Mouse (Mus musculus) mouse trophoblast stem cell (cell line): ENCODE data around the gene Ptgfrn.

Source experiments
- in situ Hi-C, 2 experiments: fragments of 300-500 bp; cut with MseI, MboI; formaldehyde crosslinking; loops; 2 replicates in 1 of 2; 3 replicates in 1 of 2; pipeline ENCODE4 v1.15.1; 2025

The Ptgfrn gene

DNA sequence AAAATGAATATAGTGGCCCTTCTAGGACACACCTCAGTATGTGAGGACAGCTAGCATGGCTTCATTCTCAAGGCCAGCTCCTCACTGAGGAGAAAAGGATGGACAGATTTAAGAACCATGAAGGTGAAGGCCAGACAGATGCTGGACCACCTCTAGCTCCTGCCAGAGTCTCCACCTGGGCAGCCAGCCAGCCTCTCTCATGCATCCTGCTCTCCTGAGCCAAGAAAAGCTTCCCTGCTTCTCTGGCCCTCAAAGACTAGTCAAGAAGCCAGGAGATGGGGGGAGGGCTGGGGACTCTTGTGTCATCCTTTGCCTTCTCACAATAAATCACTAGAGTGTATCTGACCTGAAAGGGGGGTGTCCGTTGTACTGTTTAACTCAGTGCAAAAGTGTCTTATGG lies 31.7 kb downstream of the Ptgfrn start:
- in situ Hi-C loops, result no loop called here

DNA sequence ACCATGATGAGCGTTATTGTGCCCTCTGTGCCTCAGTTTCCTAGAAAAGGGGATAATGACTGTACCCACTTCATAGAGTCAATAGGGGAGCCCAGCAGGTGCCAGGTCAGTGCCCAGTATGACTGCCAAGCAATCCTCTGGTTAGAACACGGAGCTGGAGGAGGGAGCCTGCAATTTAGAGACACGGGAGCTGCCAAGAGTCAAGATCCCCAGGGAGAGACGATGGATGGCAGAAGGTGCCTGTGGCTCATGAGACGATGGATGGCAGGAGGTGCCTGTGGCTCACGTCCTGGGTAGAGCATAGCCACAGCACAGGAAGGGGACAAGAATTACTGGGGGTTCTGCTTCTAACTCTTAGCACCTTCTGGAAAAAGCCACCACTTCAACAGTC lies 32.4 kb downstream of the Ptgfrn start:
- in situ Hi-C loops, result no loop called here

DNA sequence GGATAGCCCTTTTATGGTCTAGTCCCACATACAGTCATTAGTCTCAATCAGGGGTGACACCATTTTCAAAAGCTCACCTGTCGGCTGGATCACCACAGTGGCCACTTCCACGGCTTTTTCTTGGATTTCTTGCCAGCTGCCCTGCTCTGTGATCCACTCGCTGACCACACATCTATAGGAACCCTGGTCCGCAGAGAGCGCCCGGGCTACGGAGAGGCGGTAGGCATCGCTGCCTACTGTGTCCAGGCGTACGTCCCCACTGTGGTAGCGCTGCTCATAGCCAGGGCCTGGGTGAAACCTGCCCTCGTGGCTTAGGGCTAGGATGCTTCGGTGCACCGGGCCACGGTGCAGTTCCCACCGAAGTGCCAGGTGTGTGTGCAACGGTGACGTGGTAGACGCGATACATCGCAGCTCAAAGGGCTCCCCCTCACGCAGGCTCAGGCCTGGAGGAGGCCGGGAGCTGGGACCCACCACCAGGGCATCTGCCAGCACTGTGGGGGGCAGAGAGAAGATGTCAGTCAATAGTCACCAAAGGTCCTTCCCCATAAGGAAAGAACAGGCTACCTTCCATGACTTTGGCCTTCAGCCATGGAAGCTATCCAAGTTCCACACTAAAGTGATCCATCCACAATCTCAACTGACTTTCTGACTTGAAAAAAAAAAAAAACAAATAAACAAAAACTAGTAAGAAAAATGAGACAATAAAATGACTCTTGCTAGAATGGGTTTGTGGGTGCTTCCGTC lies 32.9 kb downstream of the Ptgfrn start:
- in situ Hi-C loops, result no loop called here

DNA sequence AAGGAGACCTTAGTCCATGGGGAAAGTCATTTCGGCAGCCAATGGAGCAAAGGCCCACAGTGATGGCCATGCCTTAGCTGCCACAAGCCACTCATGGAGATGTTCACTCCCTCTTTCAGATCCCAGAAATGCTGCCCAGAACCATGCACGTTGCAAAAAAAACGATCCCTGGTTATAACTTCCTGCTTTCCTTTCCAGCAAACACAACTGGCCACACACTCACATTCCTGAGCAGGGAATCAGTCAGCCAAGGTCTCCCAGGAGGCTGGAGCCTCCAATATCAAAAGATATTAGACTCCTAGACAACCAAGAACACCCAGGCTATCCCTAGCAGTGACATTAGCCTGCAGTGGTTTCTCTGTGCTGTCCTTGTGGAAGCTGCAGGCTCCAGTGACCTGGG lies 34.2 kb downstream of the Ptgfrn start:
- in situ Hi-C loops, result no loop called here

DNA sequence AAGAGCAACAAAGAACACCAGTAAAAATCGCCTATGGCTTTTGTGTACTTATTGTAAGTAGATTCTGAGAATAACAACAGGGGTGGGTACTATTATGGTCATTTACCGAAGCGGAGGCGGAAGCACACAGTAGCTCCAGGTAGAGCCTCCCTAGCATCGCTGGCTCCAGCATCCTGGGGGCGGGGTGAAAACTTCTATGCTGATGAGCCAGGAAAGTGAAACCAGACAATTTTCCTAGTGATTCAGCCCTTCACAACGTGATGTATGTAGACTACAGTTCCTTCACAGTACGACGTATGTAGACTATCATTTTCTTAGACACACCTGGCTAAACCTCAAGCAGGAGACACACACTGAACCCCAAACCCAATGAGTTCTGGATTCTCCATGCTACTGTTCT lies 36.7 kb downstream of the Ptgfrn start:
- in situ Hi-C loops, result no loop called here

DNA sequence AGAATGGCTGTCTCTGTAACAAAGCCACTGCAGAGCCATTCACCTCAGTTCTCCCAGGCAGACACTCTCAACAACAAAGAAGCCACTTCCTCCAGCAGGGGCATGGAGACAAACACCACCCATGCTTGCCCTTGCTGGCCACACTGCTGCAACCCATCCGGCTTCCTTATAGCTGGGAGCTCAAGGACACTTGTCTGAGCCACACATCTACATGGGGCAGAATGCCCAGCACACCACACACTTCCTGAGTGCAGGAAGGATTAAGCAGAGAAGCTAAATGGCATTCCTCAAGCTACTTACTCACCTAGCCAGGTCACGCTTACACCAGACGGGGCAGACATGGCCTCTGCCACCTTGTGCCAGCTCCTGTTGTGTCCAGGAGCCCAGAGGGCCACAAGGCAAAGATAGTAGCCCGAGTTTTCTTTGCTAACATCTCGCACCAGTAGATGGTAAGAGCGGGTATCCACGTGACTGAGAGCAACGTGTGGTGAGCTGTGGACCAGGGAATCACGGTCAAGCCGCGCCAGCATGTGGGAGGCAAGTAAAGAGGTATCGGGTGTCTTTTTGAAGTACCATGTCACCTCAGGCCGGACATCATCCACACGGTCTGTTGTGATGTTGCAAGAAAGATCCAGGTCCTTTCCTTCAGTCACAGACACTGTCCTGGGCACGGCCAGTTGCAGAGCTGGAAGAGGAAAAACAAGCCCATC lies 37.4 kb downstream of the Ptgfrn start:
- in situ Hi-C loops, result no loop called here

DNA sequence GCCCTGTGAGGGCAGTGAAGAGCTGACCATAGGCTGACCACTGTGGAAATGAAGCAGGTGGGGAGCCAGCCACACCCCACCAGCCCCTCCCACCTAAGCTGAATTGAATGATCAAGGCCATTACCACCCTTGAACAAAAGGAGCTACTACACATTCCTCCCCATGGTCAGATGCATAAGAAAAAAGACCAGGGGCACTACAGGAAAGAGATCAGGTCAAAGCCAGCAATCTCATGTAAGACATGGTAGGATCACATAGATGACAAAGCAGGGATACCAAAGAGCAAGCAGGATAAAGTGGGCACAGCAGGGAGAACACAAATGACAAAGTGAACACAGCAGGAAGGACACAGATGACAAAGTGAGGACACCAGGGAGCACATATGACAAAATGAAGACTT lies 38.5 kb downstream of the Ptgfrn start:
- in situ Hi-C loops, result no loop called here

DNA sequence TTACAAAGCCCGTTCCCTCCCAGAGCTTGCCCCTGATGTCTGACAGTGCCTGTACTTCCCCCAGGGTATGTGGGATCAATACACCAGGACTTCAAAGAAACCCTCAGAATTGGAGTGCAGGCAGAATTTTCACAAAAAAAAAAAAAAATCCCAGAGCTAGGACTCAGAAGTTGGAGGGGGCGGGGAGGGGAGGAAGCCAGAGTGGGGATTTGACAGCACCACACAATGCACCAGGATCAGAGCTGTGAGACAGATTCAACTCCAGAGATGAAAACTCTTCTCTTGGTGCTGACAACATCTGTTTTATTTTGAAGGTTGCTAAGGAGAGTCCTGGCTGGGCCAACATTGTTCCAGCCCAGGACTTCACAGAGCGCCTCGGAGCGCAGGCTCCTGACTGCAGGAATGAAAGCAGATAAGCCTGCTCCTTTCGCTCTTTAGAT lies 39.3 kb downstream of the Ptgfrn start:
- in situ Hi-C loops, result no loop called here

DNA sequence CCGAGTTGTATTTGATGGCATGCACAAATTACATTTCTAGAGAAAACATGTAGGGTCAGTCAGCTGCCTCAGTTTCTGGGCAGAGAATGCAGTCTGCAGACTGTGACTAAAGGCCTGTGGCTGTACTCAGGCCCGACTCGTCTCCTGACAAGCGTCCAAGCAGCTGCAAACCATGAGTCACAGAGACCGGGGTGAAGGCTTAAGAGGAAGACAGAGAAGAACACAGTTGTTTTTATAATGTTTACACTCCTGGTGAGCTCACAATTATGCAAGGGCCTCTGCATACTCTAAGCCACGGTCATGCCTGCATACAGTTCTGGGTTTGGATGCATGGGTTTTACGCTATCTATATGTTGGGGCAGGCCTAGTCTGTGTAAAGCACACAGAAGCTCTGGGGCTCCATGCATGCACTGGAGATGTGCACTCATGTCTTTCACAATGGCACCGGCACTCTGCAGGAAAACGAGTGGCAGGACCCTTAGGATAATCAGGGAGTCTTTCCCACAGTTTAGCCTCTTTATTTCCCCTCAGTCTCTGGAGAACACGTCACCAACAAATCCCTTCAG lies 39.8 kb downstream of the Ptgfrn start:
- in situ Hi-C loops, result no loop called here

DNA sequence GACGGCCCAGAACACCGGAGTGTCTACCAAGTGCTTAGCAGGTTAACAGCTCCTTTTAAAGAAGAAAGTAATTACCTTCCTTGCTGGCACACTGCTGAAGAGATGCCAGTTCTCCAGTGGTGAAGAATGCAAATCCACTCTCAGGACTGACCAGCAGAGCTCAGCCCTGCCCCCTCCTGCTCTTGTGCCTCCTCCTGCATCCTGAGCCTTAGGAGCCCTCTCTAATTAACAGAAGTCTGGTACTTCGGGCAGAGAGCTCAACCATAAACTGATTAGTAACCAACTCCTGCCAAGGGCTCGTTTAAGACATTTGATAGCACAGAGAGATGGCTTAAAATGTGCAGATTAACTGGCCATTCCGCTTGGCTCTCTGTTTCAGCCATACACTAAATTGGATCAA lies 41.4 kb downstream of the Ptgfrn start:
- in situ Hi-C loops, result no loop called here

DNA sequence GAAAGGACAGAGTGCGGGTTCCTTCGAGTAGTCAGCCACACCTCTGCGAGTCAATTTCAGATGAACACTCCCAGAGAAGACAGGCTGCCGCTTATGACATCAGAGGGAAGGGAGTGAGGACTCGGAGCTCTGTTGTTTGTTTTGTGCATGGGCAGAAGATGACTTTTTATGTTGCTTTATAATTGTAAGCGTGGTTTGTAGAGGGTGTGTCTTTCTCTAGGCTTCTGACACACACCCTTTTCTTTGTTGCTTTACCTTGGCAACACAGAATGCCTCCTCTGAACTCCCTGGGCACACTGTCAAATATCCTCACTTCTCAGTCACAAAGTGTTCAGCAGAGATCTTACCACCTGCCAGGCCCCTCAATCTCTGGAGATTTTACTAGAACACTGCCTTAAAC lies 43.9 kb downstream of the Ptgfrn start:
- in situ Hi-C loops, result no loop called here

DNA sequence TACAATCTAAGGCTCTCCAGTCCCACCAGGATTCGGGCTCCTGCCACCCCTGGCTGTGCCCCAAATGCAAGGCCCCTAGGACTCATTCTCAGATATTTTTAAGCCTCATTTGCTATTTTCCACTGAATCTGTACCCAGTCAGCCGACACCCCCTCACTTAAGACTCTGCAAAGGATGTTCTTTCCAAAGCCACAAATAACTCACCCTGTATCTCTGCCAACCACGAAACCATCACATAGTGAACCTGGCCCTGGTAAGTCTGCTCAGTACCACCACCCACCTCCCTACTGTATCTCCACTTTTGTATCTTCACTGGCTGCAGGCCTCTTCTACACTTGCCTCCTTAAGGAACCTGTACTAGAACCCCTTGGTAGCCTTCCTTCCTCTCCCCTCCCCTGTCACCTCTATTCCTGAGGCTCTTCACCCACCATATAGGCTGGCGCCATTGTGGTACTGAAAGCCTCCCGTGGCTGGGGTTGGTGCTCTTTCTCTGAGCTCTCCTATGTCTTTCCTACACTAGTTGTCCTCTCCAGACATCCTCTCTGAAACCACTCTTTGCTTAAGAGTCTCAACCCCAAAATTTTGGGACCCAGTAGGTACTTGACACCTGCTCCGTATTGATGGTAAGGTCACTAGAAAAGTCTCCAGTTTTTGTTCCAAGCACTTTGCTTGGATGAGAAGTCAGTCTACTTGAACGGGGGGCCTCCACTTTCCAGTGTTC lies 48.1 kb downstream of the Ptgfrn start:
- in situ Hi-C loops, result no loop called here

DNA sequence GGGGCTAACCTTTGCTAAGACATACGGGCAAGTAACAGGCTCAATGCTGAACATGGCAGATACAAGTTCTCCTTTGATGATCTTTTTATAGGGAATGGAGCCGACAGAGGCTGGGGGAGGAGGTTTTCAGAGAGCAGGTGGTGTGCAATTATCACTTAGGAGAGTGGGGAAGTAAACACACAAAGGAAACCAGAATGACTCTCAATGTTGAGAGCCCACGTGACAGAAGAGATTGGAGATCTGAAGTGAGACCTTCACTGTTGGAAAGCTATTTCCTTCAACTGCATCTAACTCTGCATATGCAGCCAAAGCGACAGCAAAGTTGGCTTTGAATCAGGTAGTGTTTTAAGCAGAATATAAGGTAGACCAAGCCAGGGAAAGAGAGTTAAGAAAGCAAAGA lies 50.9 kb downstream of the Ptgfrn start:
- in situ Hi-C loops, result no loop called here

DNA sequence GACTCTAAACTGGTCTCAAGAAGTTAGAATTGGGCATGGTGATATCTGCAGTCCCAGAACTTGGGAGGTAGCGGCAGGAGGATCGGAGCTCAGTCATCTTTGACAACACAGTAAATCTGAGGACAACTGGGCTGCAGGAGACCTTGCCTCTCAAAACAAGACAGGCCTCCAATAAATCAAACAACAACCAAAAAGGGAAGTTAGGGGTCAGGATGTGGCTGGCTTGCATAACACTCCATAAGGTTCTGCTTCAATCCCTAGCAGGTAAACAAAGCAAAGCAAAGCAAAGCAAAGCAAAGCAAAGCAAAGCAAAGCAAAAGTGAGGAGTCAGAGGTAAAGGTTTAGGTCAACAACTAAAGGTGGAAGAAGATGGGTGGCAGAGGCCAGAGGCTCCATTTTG lies 51.9 kb downstream of the Ptgfrn start:
- in situ Hi-C loops, result no loop called here

DNA sequence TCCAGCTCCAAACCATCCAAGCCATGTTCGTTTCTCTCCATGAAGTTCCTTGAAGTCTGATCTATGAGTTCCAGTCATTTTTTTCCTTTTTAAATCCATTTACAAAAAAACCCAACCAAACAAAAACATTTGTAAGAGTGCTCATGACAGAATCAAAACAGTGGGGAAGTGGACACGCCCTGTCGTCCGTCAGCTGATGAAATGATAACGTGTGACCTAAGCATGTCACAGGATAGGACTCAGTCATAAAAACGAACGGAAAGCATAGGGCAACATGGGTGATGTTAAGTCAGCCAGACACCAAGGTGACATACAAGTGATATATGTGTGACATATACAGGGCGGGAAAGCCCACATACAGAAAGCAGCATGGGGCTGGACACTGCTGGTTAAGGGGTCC lies 54.9 kb downstream of the Ptgfrn start:
- in situ Hi-C loops, result no loop called here

DNA sequence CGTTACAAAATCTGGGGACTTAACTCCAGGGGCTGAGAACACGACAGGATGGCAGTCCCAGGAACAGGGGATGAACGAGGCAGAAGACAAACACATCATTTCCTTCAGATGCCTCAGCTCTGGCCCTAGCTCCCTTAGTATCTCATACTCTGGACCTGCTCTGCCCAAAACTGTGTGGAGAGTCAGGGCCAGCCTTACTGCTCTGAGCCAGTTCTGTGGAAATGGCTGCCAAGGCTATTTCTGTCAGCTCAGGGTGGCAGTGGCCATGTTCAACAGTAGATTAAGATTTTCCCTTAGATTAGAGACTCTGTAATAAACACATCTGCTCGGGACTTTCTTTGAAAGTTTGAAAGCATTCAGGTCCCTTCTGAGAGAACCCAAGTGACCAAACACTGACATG lies 58.5 kb downstream of the Ptgfrn start:
- in situ Hi-C loops, result no loop called here

DNA sequence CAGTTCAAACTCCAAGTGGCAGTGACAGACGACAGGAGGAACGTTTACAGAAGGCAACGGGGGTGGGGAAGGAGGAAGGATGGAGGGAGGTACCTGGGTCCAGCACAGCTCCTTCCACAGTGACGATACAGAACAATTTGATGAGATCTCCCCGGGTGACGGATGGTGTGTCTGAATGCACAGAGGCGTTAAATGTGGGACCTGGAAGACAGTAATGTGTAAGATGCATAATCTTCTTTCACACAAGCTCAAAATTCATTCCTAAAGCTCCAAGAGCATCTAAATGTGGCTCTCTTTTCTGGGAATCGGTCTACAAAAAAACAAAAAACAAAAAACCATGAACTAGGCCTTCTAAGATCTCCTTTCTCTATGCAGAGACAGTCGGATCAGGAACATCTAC lies 60.1 kb downstream of the Ptgfrn start:
- in situ Hi-C loops, result no loop called here

DNA sequence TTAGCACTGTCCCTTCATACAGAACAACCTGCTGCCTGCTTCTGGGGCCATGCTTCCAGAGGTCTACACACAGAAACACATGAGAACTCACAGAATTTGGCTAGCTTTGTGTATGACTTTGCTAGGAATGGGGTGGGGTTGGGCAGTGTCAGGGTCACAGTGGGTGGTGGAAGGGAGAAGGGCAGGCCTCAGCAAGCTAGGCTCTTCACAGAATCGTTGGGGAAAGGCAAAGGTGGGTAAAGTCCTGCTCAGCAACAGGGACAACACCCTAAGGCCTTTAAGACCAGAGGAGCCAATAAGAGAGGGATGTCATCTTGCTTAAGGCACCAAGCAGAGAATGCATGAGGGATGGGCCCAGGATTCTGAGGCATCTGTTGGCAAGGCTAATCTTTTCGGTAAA lies 61.3 kb downstream of the Ptgfrn start:
- in situ Hi-C loops, result no loop called here

DNA sequence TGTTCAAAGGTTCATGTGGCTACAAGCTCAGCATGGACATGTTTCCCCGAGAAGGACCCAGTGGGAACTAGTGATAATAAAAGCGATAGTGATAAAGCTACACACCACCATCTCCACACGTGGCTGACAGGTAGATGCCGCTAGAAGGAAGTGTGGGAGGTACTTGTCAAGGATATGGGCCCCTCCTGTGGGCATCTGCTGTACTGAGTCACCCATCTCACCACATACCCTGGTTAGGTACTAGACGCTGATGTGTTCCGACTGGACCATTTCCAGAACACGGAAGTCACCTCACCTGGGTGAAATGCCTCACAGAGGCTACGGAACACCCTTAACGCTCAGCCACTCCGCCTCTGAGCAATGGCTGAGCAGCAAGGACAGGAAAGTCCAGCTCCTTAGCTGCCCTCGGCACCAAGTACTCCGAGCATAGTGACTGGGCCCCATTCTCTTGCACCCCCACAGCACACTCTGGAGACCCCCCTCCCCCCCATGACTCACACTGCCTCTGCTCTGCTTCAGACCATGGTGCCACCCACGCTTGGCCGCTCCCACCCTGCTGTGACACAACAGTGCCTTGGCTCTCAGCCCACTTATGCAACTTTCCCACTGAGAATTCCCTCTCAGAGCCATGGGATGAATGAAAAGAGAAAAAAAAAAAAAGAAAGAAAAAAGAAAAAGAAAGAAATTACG lies 62.3 kb downstream of the Ptgfrn start:
- in situ Hi-C loops, result no loop called here

DNA sequence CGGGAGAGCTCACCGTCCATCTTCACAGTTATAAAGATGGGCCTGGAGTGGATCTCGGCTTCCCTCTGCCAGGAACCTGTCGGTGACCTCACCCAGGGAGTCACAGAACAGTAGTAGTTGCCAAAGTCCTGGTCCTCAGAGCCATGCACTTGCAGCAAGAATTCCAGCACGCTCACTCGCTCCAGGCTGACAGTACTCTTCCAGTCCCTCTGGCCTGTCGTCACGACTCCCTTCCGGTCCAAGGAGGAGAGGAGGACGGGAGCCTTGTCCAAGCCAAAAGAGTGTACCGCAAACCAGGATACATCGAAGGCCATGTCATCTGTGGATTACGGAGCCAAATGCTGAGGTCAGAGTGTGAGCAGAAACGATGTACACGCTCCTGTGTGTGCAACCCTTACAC lies 64.6 kb downstream of the Ptgfrn start:
- in situ Hi-C loops, result no loop called here

DNA sequence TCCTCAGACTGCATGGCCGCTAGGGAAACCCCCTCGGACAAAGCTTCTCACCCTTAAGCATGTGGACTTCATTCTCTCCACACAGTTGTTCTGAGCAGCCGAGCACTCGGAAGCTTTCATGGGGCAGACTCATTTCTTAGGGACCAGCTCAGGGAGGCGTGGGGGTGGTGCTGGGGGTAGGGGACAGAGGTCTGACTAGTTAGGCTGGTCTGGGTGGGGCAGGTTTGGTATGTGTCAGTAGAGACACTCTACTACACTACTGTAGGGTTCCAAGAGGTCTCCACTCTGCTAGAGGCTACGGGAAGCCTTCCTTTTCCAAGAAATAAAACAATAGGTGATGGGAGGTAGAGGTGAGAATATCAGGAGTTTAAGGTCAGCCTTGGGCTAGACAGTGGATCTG lies 65.4 kb downstream of the Ptgfrn start:
- in situ Hi-C loops, result no loop called here

DNA sequence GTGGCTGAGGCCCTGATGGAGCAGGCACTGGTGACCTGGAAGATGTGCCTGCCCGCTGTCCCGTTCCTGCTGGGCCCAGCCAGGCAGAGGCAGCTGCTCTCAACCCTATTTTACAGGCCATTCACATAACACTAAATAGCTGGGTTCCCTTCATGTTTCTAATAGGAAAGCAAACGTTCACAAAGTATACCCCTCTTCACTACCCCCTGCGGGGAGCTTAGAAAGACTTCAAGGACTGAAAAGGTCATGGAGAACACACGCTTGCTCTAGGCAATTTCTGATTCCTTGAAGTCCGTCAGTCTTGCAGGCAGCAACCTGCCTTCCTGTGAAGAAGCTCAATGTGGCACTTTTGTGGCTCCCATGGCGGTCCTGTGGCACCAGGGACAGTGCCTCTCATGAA lies 68.1 kb downstream of the Ptgfrn start:
- in situ Hi-C loops, result no loop called here
